Mouse (Mus musculus) bone marrow, adult 2 months (tissue): ENCODE results near the gene Gm49776.

Source experiments
- CTCF ChIP-seq: fragments of 200-500 bp; IDR thresholded peaks from 2 replicates; pipeline ENCODE4 v1.5.1; 2011; ENCODE audit warnings: low read length, control low read depth; ENCODE audit not compliant: control insufficient read depth, insufficient read depth
- POLR2A ChIP-seq: fragments of 200-500 bp; IDR thresholded peaks from 2 replicates; pipeline ENCODE4 v1.6.1; 2011; ENCODE audit warnings: low read depth, mild to moderate bottlenecking, control low read depth, low read length, borderline replicate concordance; ENCODE audit not compliant: control insufficient read depth

DNA sequence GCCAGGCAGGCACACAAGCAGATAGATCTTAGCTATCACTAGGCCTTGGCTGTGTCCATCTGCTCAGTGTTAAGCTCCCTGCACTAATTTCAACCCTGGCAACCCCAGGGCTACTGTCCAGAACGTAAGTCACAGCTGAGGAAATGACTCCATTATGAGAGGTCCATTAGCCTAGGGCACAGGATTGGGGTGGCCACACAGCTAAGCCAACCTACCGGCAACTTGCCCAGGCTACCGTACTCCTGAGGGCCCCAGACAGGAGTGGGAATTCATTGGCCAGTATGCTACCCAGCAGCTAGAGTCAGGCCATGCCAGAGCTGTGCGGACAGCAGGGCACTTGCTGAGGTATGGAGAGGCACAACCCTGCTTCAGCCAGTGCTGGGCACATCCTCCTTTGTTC is 29.3 kb downstream of the Gm49776 start:
- no peak for TF ChIP-seq CTCF
- no peak for TF ChIP-seq POLR2A
